Mouse (Mus musculus): ENCODE measurements around the gene Jph3. TPM values are rescaled to one million over a fixed set of nuclear protein-coding genes. Genes with fewer than 3 reads are reported as not detected.
A peak's percentile ranks its signal among the peaks of the same experiment; 100 is the strongest.

Jph3 gene
- polyA plus RNA-seq, 1 experiment from 2014 or later = 2.6 TPM

- Histone ChIP-seq H3K4me3 (replicated peaks) (no peak overlapping the region), H3K4me2 (replicated peaks) (peak overlapping the region; percentile 31), H3K36me3 (no peaks in the 10 kb centered on the region), H3K27me3 (no peaks in the 10 kb centered on the region), H3K9ac (no peak overlapping the region), H3K9me3 (replicated peaks) (no peaks in the 10 kb centered on the region), H3K4me1 (peaks cover 6% of the 10 kb centered on the region), H3K27ac (replicated peaks) (no peak overlapping the region)
- ATAC-seq (ENCODE audit: insufficient number of reproducible peaks, low FRiP score, low TSS enrichment, low read depth) = 0 out of 2 replicates have a peak, but pooled peaks have one; percentile 7
- WGBS = 10% methylated on average over 9 of the region's 9 CpGs
Observed at GRCm38 (mm10) chr8:121698615-121699101, 30.8 kb upstream of the Jph3 start.

DNA sequence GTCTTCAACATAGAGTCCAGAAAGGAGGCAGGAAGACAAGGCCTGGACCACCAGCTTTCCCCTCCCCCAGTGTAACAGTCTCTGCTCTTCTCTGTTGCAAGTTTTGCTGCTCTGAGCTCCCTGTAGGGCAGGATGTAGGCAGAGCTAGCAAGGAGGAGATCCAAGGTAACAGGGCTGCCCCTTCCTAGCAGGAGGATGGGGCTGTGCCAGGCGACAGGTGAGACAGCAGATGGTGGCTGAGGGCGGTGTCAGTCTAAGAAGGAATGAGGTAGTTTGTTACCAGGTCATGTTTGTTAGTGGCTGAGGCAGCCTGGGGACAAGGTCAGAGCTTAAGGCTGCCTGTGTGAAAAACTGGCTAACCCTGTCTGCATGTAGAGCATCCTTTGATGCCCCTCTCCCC lies 29.5 kb upstream of the Jph3 start:
- Histone ChIP-seq H3K27ac (replicated peaks) (no peak overlapping the region), H3K4me1 (peaks cover 6% of the 10 kb centered on the region), H3K4me2 (replicated peaks) (no peak overlapping the region), H3K4me3 (replicated peaks) (no peak overlapping the region), H3K27me3 (no peaks in the 10 kb centered on the region), H3K9ac (no peak overlapping the region), H3K36me3 (no peaks in the 10 kb centered on the region), H3K9me3 (replicated peaks) (no peaks in the 10 kb centered on the region)
- WGBS = 92% methylated on average over 2 of the region's 2 CpGs
- no peak for ATAC-seq (ENCODE audit: insufficient number of reproducible peaks, low FRiP score, low TSS enrichment, low read depth)

- no peak for ATAC-seq (ENCODE audit: insufficient number of reproducible peaks, low FRiP score, low TSS enrichment, low read depth)
- Histone ChIP-seq H3K4me2 (replicated peaks) (no peak overlapping the region), H3K27ac (replicated peaks) (no peak overlapping the region), H3K9ac (no peak overlapping the region), H3K4me1 (no peaks in the 10 kb centered on the region), H3K9me3 (replicated peaks) (no peaks in the 10 kb centered on the region), H3K36me3 (no peaks in the 10 kb centered on the region), H3K4me3 (replicated peaks) (no peak overlapping the region), H3K27me3 (no peaks in the 10 kb centered on the region)
- 43% methylated on average over 3 of the region's 3 CpGs for WGBS
Observed at GRCm38 (mm10) chr8:121705174-121705573, 24.2 kb upstream of the Jph3 start.

DNA sequence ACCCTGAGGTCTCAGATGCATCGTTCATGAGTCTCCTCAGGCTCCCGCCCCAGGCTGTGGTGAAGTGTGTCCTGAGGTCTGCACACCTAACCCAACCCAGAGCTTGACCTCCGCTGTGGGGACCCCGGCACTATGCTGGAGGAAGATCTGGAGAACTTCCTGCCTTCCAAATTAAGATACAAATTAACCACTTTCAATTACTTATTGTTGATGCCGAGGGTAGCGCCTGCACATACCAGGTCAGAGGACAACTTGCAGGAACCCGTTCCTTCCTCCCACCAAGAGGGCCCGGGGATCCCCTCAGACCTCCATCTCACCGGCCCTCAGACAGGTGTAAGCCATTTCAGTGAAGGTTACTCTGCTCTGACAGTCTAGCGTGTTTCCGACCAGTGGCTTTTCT lies 22.5 kb upstream of the Jph3 start:
- H3K4me3 ChIP-seq (replicated peaks) = no peak overlapping the region
- ATAC-seq (ENCODE audit: insufficient number of reproducible peaks, low FRiP score, low TSS enrichment, low read depth) = no peak
- H3K4me2 ChIP-seq (replicated peaks) = no peak overlapping the region
- no peak overlapping the region for H3K27ac ChIP-seq (replicated peaks)
- H3K27me3 ChIP-seq = no peaks in the 10 kb centered on the region
- H3K9me3 ChIP-seq (replicated peaks) = no peaks in the 10 kb centered on the region
- no peak overlapping the region for H3K9ac ChIP-seq
- no peaks in the 10 kb centered on the region for H3K36me3 ChIP-seq
- no peaks in the 10 kb centered on the region for H3K4me1 ChIP-seq
- WGBS = 80% methylated on average over 11 of the region's 11 CpGs

GRCm38 (mm10) chr8:121708406-121708805 lies 21.0 kb upstream of the Jph3 start:
- Histone ChIP-seq H3K27ac (replicated peaks) (no peak overlapping the region), H3K9me3 (replicated peaks) (no peaks in the 10 kb centered on the region), H3K9ac (no peak overlapping the region), H3K4me2 (replicated peaks) (no peak overlapping the region), H3K27me3 (no peaks in the 10 kb centered on the region), H3K4me1 (no peaks in the 10 kb centered on the region), H3K4me3 (replicated peaks) (no peak overlapping the region), H3K36me3 (no peaks in the 10 kb centered on the region)
- 52% methylated on average over 6 of the region's 6 CpGs for WGBS
- no peak for ATAC-seq (ENCODE audit: insufficient number of reproducible peaks, low FRiP score, low TSS enrichment, low read depth)

DNA sequence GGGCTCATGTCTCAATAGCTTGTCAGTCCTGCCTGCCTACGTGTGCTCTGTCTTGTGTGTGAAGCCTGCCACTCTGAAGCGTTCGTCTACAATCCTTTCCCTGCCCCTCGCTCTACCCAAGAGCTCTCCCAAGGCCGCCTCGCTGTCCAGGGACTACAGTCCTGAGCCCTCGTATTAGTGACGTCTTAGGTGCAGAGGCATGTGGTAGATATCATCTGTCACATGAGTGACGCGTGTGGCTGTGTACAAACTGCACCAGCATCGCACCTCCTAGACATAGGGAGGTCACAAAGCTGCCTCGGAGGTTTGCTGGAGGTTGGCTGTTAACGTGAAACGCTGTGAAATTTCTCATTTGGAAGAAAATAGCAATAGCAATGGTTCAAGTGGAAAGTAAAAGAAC lies 11.9 kb upstream of the Jph3 start:
- H3K27ac ChIP-seq (replicated peaks) = no peak overlapping the region
- 40% methylated on average over 14 of the region's 14 CpGs for WGBS
- no peak overlapping the region for H3K9ac ChIP-seq
- H3K9me3 ChIP-seq (replicated peaks) = no peaks in the 10 kb centered on the region
- no peak for ATAC-seq (ENCODE audit: insufficient number of reproducible peaks, low FRiP score, low TSS enrichment, low read depth)
- H3K36me3 ChIP-seq = no peaks in the 10 kb centered on the region
- peaks cover 18% of the 10 kb centered on the region; the same call in 1 of the 2 replicates for H3K27me3 ChIP-seq
- peak overlapping the region; percentile 33; the same call in 1 of the 2 replicates for H3K4me2 ChIP-seq (replicated peaks)
- H3K4me3 ChIP-seq (replicated peaks) = no peak overlapping the region
- H3K4me1 ChIP-seq = peaks cover 8% of the 10 kb centered on the region; the same call in 1 of the 2 replicates

GRCm38 (mm10) chr8:121717982-121718425 lies 11.4 kb upstream of the Jph3 start:
- WGBS = 28% methylated on average over 12 of the region's 12 CpGs
- Histone ChIP-seq H3K4me3 (replicated peaks) (no peak overlapping the region), H3K27me3 (peaks cover 18% of the 10 kb centered on the region; the same call in 1 of the 2 replicates), H3K4me1 (peaks cover 8% of the 10 kb centered on the region; the same call in 1 of the 2 replicates), H3K9ac (no peak overlapping the region), H3K27ac (replicated peaks) (no peak overlapping the region), H3K36me3 (no peaks in the 10 kb centered on the region), H3K9me3 (replicated peaks) (no peaks in the 10 kb centered on the region), H3K4me2 (replicated peaks) (peak overlapping the region; percentile 33; the same call in 1 of the 2 replicates)
- no peak for ATAC-seq (ENCODE audit: insufficient number of reproducible peaks, low FRiP score, low TSS enrichment, low read depth)

GRCm38 (mm10) chr8:121718925-121719324 lies 10.5 kb upstream of the Jph3 start:
- no peak overlapping the region for H3K27ac ChIP-seq (replicated peaks)
- ATAC-seq (ENCODE audit: insufficient number of reproducible peaks, low FRiP score, low TSS enrichment, low read depth) = no peak
- no peak overlapping the region for H3K9ac ChIP-seq
- 41% methylated on average over 6 of the region's 6 CpGs for WGBS
- no peaks in the 10 kb centered on the region for H3K9me3 ChIP-seq (replicated peaks)
- peaks cover 8% of the 10 kb centered on the region; the same call in 1 of the 2 replicates for H3K4me1 ChIP-seq
- H3K4me3 ChIP-seq (replicated peaks) = no peak overlapping the region
- H3K36me3 ChIP-seq = no peaks in the 10 kb centered on the region
- no peak overlapping the region for H3K4me2 ChIP-seq (replicated peaks)
- H3K27me3 ChIP-seq = peaks cover 21% of the 10 kb centered on the region; the same call in 1 of the 2 replicates

GRCm38 (mm10) chr8:121721072-121721471 lies 8.4 kb upstream of the Jph3 start:
- H3K27me3 ChIP-seq = peaks cover 21% of the 10 kb centered on the region
- H3K4me2 ChIP-seq (replicated peaks) = no peak overlapping the region
- 54% methylated on average over 6 of the region's 6 CpGs for WGBS
- no peak overlapping the region for H3K9ac ChIP-seq
- no peaks in the 10 kb centered on the region for H3K9me3 ChIP-seq (replicated peaks)
- no peaks in the 10 kb centered on the region for H3K36me3 ChIP-seq
- H3K4me3 ChIP-seq (replicated peaks) = no peak overlapping the region
- peaks cover 8% of the 10 kb centered on the region; the same call in 1 of the 2 replicates for H3K4me1 ChIP-seq
- ATAC-seq (ENCODE audit: insufficient number of reproducible peaks, low FRiP score, low TSS enrichment, low read depth) = no peak
- H3K27ac ChIP-seq (replicated peaks) = no peak overlapping the region

DNA sequence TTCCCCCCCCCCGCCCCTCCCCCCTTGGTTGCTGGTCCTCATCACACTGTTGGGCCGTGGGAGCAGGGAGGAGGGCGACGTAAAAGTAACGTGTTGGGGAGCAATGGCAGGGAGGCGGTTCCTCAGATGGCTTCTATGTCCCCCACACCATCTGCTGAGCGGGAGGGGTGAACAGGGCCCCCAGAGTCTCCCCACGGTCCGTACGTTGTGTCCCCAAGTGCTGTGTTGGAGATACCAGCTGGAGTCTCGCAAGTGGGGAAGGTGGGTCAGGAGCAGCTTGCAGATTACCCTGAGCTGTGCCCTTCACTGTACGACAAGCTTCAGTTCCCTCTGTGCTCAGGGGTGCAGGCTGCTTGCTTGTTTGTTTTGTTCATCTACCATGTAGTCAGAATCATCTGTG lies 5.6 kb upstream of the Jph3 start:
- 77% methylated on average over 12 of the region's 12 CpGs for WGBS
- no peak overlapping the region for H3K4me3 ChIP-seq (replicated peaks)
- H3K27me3 ChIP-seq = peaks cover 30% of the 10 kb centered on the region
- H3K27ac ChIP-seq (replicated peaks) = no peak overlapping the region
- H3K4me2 ChIP-seq (replicated peaks) = no peak overlapping the region
- no peak overlapping the region for H3K9ac ChIP-seq
- H3K4me1 ChIP-seq = no peaks in the 10 kb centered on the region
- ATAC-seq (ENCODE audit: insufficient number of reproducible peaks, low FRiP score, low TSS enrichment, low read depth) = no peak
- H3K9me3 ChIP-seq (replicated peaks) = 0 out of 2 replicates have a peak, but pooled peaks cover 3% of the 10 kb centered on the region
- no peaks in the 10 kb centered on the region for H3K36me3 ChIP-seq

- Histone ChIP-seq H3K4me1 (peaks cover 16% of the 10 kb centered on the region), H3K36me3 (no peaks in the 10 kb centered on the region), H3K9me3 (replicated peaks) (0 out of 2 replicates have a peak, but pooled peaks cover 3% of the 10 kb centered on the region), H3K27ac (replicated peaks) (no peak overlapping the region), H3K4me3 (replicated peaks) (no peak overlapping the region), H3K27me3 (peaks cover 58% of the 10 kb centered on the region), H3K9ac (no peak overlapping the region), H3K4me2 (replicated peaks) (no peak overlapping the region)
- ATAC-seq (ENCODE audit: insufficient number of reproducible peaks, low FRiP score, low TSS enrichment, low read depth) = no peak
- 61% methylated on average over 3 of the region's 3 CpGs for WGBS
Observed at GRCm38 (mm10) chr8:121727164-121727563, 2.3 kb upstream of the Jph3 start.

DNA sequence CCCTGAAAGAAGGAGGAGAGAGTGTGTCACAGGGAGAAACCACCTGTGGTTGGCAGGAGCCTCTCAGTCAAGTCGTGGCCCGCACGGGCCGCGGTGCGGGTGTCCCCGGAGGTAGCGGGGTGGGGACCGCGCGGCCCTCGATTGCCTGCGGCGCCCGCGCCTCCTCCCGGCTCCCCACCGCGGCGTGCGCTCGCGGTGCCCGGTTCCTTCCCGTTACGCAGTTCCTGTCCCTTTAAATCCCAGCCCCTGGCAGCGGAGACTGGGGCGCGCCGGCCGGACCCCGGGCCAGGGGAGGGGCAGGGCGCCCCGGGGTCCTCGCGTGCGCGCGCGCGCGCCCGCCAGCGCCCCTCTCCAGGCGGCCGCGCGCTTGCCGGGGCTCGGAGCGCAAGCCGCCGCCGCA lies 331 bp downstream of the Jph3 start:
- 1% methylated on average over 47 of the region's 54 CpGs for WGBS
- no peak for ATAC-seq (ENCODE audit: insufficient number of reproducible peaks, low FRiP score, low TSS enrichment, low read depth)

More for the DNA sequence above, 331 bp downstream of the Jph3 start:
- Histone ChIP-seq H3K9ac (no peak overlapping the region), H3K4me2 (replicated peaks) (peak overlapping the region; percentile 83), H3K27ac (replicated peaks) (no peak overlapping the region), H3K36me3 (no peaks in the 10 kb centered on the region), H3K4me3 (replicated peaks) (peak overlapping the region; percentile 47), H3K27me3 (peaks cover 74% of the 10 kb centered on the region), H3K4me1 (peaks cover 16% of the 10 kb centered on the region), H3K9me3 (replicated peaks) (0 out of 2 replicates have a peak, but pooled peaks cover 3% of the 10 kb centered on the region)
